Mouse (Mus musculus): Measurements from ENCODE around the gene Tsc1. TPM values are rescaled to one million over a fixed set of nuclear protein-coding genes. Genes with fewer than 3 reads are reported as not detected.

The Tsc1 gene
- polyA plus RNA-seq, 1 experiment from 2014 or later = 32.4 TPM

GRCm38 (mm10) chr2:28620522-28620921 is 20.5 kb upstream of the Tsc1 start:
- Histone ChIP-seq H3K4me3 (ENCODE audit: low read depth, low read length) (no peak overlapping the region), H3K9ac (ENCODE audit: low read length) (no peak overlapping the region), H3K27me3 (ENCODE audit: control insufficient read depth, insufficient read depth, low read length) (peaks cover 14% of the 10 kb centered on the region), H3K9me3 (ENCODE audit: control insufficient read depth, low read length) (no peaks in the 10 kb centered on the region), H3K27ac (ENCODE audit: low read depth, low read length) (no peak overlapping the region), H3K36me3 (ENCODE audit: control insufficient read depth, insufficient read depth, low read length) (no peaks in the 10 kb centered on the region), H3K4me2 (ENCODE audit: low read depth, low read length, severe bottlenecking) (no peak overlapping the region), H3K4me1 (replicated peaks; ENCODE audit: control insufficient read depth, insufficient read depth, low read length) (no peaks in the 10 kb centered on the region)
- DNase-seq (ENCODE audit: low spot score) (no peak), ATAC-seq (replicated peaks; ENCODE audit: low FRiP score) (no peak)
- WGBS = 67% methylated on average over 10 of the region's 10 CpGs

GRCm38 (mm10) chr2:28621111-28621510 is 19.9 kb upstream of the Tsc1 start:
- Histone ChIP-seq H3K36me3 (ENCODE audit: control insufficient read depth, insufficient read depth, low read length) (no peaks in the 10 kb centered on the region), H3K4me1 (replicated peaks; ENCODE audit: control insufficient read depth, insufficient read depth, low read length) (no peaks in the 10 kb centered on the region), H3K27ac (ENCODE audit: low read depth, low read length) (no peak overlapping the region), H3K4me3 (ENCODE audit: low read depth, low read length) (no peak overlapping the region), H3K27me3 (ENCODE audit: control insufficient read depth, insufficient read depth, low read length) (peaks cover 14% of the 10 kb centered on the region), H3K4me2 (ENCODE audit: low read depth, low read length, severe bottlenecking) (no peak overlapping the region), H3K9ac (ENCODE audit: low read length) (no peak overlapping the region), H3K9me3 (ENCODE audit: control insufficient read depth, low read length) (no peaks in the 10 kb centered on the region)
- DNase-seq (ENCODE audit: low spot score) (no peak), ATAC-seq (replicated peaks; ENCODE audit: low FRiP score) (no peak)
- 29% methylated on average over 2 of the region's 2 CpGs for WGBS

GRCm38 (mm10) chr2:28621664-28622171 is 19.3 kb upstream of the Tsc1 start, which contains the start of gene Gfi1b:
Gfi1b (minus strand) TSS chr2:28621982.
- Histone ChIP-seq H3K27ac (ENCODE audit: low read depth, low read length) (no peak within 1 kb of the TSS), H3K4me1 (replicated peaks; ENCODE audit: control insufficient read depth, insufficient read depth, low read length) (no peaks in the 10 kb centered on the region), H3K9ac (ENCODE audit: low read length) (no peak within 1 kb of the TSS), H3K4me3 (ENCODE audit: low read depth, low read length) (no peak within 1 kb of the TSS), H3K9me3 (ENCODE audit: control insufficient read depth, low read length) (no peaks in the 10 kb centered on the region), H3K27me3 (ENCODE audit: control insufficient read depth, insufficient read depth, low read length) (peaks cover 14% of the 10 kb centered on the region), H3K36me3 (ENCODE audit: control insufficient read depth, insufficient read depth, low read length) (no peaks in the 10 kb centered on the region), H3K4me2 (ENCODE audit: low read depth, low read length, severe bottlenecking) (no peak within 1 kb of the TSS)
- ATAC-seq (replicated peaks; ENCODE audit: low FRiP score) (no peak), DNase-seq (ENCODE audit: low spot score) (no peak)
- WGBS = 4% methylated on average over 16 of the region's 16 CpGs

- 22% methylated on average over 10 of the region's 10 CpGs for WGBS
- H3K9me3 ChIP-seq (ENCODE audit: control insufficient read depth, low read length) = no peaks in the 10 kb centered on the region
- DNase-seq (ENCODE audit: low spot score) (peak; percentile 67), ATAC-seq (replicated peaks; ENCODE audit: low FRiP score) (no peak)
- no peaks in the 10 kb centered on the region for H3K36me3 ChIP-seq (ENCODE audit: control insufficient read depth, insufficient read depth, low read length)
- no peak overlapping the region for H3K27ac ChIP-seq (ENCODE audit: low read depth, low read length)
- H3K4me3 ChIP-seq (ENCODE audit: low read depth, low read length) = no peak overlapping the region
- H3K27me3 ChIP-seq (ENCODE audit: control insufficient read depth, insufficient read depth, low read length) = peaks cover 14% of the 10 kb centered on the region
- H3K9ac ChIP-seq (ENCODE audit: low read length) = no peak overlapping the region
- H3K4me1 ChIP-seq (replicated peaks; ENCODE audit: control insufficient read depth, insufficient read depth, low read length) = no peaks in the 10 kb centered on the region
- no peak overlapping the region for H3K4me2 ChIP-seq (ENCODE audit: low read depth, low read length, severe bottlenecking)
These were observed 18.4 kb upstream of the Tsc1 start for GRCm38 (mm10) chr2:28622521-28623124.

- H3K4me1 ChIP-seq (replicated peaks; ENCODE audit: control insufficient read depth, insufficient read depth, low read length) = no peaks in the 10 kb centered on the region
- H3K9me3 ChIP-seq (ENCODE audit: control insufficient read depth, low read length) = no peaks in the 10 kb centered on the region
- H3K27me3 ChIP-seq (ENCODE audit: control insufficient read depth, insufficient read depth, low read length) = peaks cover 14% of the 10 kb centered on the region
- no peak overlapping the region for H3K4me2 ChIP-seq (ENCODE audit: low read depth, low read length, severe bottlenecking)
- H3K9ac ChIP-seq (ENCODE audit: low read length) = no peak overlapping the region
- 93% methylated on average over 3 of the region's 3 CpGs for WGBS
- H3K4me3 ChIP-seq (ENCODE audit: low read depth, low read length) = no peak overlapping the region
- no peak overlapping the region for H3K27ac ChIP-seq (ENCODE audit: low read depth, low read length)
- H3K36me3 ChIP-seq (ENCODE audit: control insufficient read depth, insufficient read depth, low read length) = no peaks in the 10 kb centered on the region
- DNase-seq (ENCODE audit: low spot score) (no peak), ATAC-seq (replicated peaks; ENCODE audit: low FRiP score) (no peak)
These were observed 16.2 kb upstream of the Tsc1 start for GRCm38 (mm10) chr2:28624870-28625269.

- 74% methylated on average over 3 of the region's 3 CpGs for WGBS
- Histone ChIP-seq H3K27ac (ENCODE audit: low read depth, low read length) (no peak overlapping the region), H3K4me2 (ENCODE audit: low read depth, low read length, severe bottlenecking) (no peak overlapping the region), H3K9me3 (ENCODE audit: control insufficient read depth, low read length) (no peaks in the 10 kb centered on the region), H3K4me1 (replicated peaks; ENCODE audit: control insufficient read depth, insufficient read depth, low read length) (no peaks in the 10 kb centered on the region), H3K9ac (ENCODE audit: low read length) (no peak overlapping the region), H3K36me3 (ENCODE audit: control insufficient read depth, insufficient read depth, low read length) (no peaks in the 10 kb centered on the region), H3K4me3 (ENCODE audit: low read depth, low read length) (no peak overlapping the region), H3K27me3 (ENCODE audit: control insufficient read depth, insufficient read depth, low read length) (peaks cover 11% of the 10 kb centered on the region)
- ATAC-seq (replicated peaks; ENCODE audit: low FRiP score) (no peak), DNase-seq (ENCODE audit: low spot score) (no peak)
These were observed 15.0 kb upstream of the Tsc1 start for GRCm38 (mm10) chr2:28626038-28626437.

GRCm38 (mm10) chr2:28628053-28628452 is 13.0 kb upstream of the Tsc1 start:
- WGBS = 58% methylated on average over 2 of the region's 2 CpGs
- Histone ChIP-seq H3K4me3 (ENCODE audit: low read depth, low read length) (no peak overlapping the region), H3K36me3 (ENCODE audit: control insufficient read depth, insufficient read depth, low read length) (no peaks in the 10 kb centered on the region), H3K9ac (ENCODE audit: low read length) (no peak overlapping the region), H3K9me3 (ENCODE audit: control insufficient read depth, low read length) (no peaks in the 10 kb centered on the region), H3K27ac (ENCODE audit: low read depth, low read length) (no peak overlapping the region), H3K4me2 (ENCODE audit: low read depth, low read length, severe bottlenecking) (no peak overlapping the region), H3K27me3 (ENCODE audit: control insufficient read depth, insufficient read depth, low read length) (no peaks in the 10 kb centered on the region), H3K4me1 (replicated peaks; ENCODE audit: control insufficient read depth, insufficient read depth, low read length) (no peaks in the 10 kb centered on the region)
- no peak for DNase-seq (ENCODE audit: low spot score)
- ATAC-seq (replicated peaks; ENCODE audit: low FRiP score) = no peak

- WGBS = 58% methylated on average over 4 of the region's 4 CpGs
- ATAC-seq (replicated peaks; ENCODE audit: low FRiP score) (no peak), DNase-seq (ENCODE audit: low spot score) (no peak)
- no peaks in the 10 kb centered on the region for H3K27me3 ChIP-seq (ENCODE audit: control insufficient read depth, insufficient read depth, low read length)
- no peak overlapping the region for H3K4me3 ChIP-seq (ENCODE audit: low read depth, low read length)
- H3K4me2 ChIP-seq (ENCODE audit: low read depth, low read length, severe bottlenecking) = no peak overlapping the region
- no peak overlapping the region for H3K9ac ChIP-seq (ENCODE audit: low read length)
- no peaks in the 10 kb centered on the region for H3K9me3 ChIP-seq (ENCODE audit: control insufficient read depth, low read length)
- H3K36me3 ChIP-seq (ENCODE audit: control insufficient read depth, insufficient read depth, low read length) = no peaks in the 10 kb centered on the region
- no peak overlapping the region for H3K27ac ChIP-seq (ENCODE audit: low read depth, low read length)
- H3K4me1 ChIP-seq (replicated peaks; ENCODE audit: control insufficient read depth, insufficient read depth, low read length) = no peaks in the 10 kb centered on the region
These were observed 11.1 kb upstream of the Tsc1 start for GRCm38 (mm10) chr2:28629911-28630381.

- H3K4me1 ChIP-seq (replicated peaks; ENCODE audit: control insufficient read depth, insufficient read depth, low read length) = no peaks in the 10 kb centered on the region
- no peaks in the 10 kb centered on the region for H3K27me3 ChIP-seq (ENCODE audit: control insufficient read depth, insufficient read depth, low read length)
- 62% methylated on average over 1 of the region's 1 CpGs for WGBS
- H3K9me3 ChIP-seq (ENCODE audit: control insufficient read depth, low read length) = no peaks in the 10 kb centered on the region
- DNase-seq (ENCODE audit: low spot score) = no peak
- H3K4me2 ChIP-seq (ENCODE audit: low read depth, low read length, severe bottlenecking) = no peak overlapping the region
- no peaks in the 10 kb centered on the region for H3K36me3 ChIP-seq (ENCODE audit: control insufficient read depth, insufficient read depth, low read length)
- H3K4me3 ChIP-seq (ENCODE audit: low read depth, low read length) = no peak overlapping the region
- ATAC-seq (replicated peaks; ENCODE audit: low FRiP score) = no peak
- H3K27ac ChIP-seq (ENCODE audit: low read depth, low read length) = no peak overlapping the region
- no peak overlapping the region for H3K9ac ChIP-seq (ENCODE audit: low read length)
These were observed 8.4 kb upstream of the Tsc1 start for GRCm38 (mm10) chr2:28632626-28633025.

Data from forebrain, embryonic 11.5 days (tissue).